Mouse (Mus musculus) thymus, adult 2 months (tissue): ENCODE results near the gene Syndig1.

Source experiments
- CTCF ChIP-seq: fragments of 200-500 bp; IDR thresholded peaks from 2 replicates; pipeline ENCODE4 v1.5.1; 2012; ENCODE audit warnings: mild to moderate bottlenecking, control low read depth, low read length, moderate library complexity, borderline replicate concordance; ENCODE audit not compliant: control insufficient read depth, poor library complexity, insufficient read depth; ENCODE audit errors: extremely low read depth
- POLR2A ChIP-seq: fragments of 200-500 bp; IDR thresholded peaks from 2 replicates; pipeline ENCODE4 v1.6.1; 2012; ENCODE audit warnings: mild to moderate bottlenecking, low read length, control low read depth, moderate library complexity; ENCODE audit not compliant: control insufficient read depth, poor library complexity, insufficient read depth; ENCODE audit errors: extremely low read depth

DNA sequence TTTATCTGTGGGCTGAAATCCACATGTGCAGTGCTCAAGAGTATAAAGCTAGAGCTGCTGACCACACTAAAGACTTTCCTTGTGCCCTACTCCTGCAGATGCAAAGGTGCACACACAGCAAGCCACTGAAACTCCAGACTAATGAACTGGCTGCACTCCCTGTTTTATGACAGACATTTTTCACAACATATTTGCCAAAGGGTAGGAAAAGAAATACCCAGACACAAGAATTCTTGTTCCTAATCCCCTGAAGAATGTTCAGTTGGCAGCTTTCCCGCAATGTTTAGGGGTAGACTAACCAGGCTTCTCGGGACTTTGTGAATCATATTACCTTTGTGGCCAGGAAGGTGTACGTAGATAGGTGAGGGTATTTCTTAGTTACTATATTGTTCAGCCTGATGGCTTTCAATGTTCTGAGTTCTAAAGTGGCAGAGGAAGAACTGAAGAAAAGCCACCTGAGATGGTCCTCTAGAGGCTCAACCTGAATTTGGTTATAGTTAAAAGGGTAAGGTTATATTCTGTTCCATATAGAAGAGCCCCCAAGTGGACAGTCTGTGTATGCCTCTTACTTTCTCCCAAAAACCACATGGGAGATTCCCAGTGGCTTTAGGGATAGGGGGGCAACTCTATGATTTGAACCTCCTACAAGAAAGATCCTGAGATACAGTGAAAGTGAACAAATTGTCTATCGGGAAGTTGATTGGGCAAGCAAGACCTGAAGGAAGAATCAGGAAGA is 169.5 kb downstream of the Syndig1 start:
- no peak for TF ChIP-seq POLR2A
- TF ChIP-seq CTCF: no peak
